Mouse (Mus musculus): Measurements from ENCODE around the gene Gipr. TPM values are rescaled to one million over a fixed set of nuclear protein-coding genes. Genes with fewer than 3 reads are reported as not detected.

Gene Gipr
- polyA plus RNA-seq, 1 experiment from 2014 or later = 3.6 TPM

DNA sequence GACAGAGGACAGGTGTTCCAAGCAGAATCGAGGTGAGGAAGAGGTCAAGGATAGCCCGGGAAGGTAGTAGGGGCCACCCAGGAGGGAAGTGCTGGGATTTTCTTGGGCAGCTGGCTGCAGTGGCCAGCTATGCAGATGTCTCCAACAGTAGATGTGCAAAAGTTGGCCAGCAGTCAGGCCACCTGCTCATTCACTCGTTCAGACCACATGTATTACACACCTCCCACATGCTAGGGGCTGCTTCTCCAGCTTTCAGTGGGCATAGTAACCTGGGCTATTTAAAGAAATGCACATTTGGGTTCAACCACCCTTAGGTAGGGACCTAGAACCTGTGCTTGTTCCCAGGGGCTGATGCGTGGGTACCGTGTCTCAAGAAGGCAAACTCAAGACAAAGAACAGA, 38.2 kb downstream of the Gipr start:
- H3K4me2 ChIP-seq (ENCODE audit: low read depth, low read length) = no peak overlapping the region
- no peak for ATAC-seq
- H3K27ac ChIP-seq (ENCODE audit: low read length) = no peak overlapping the region
- H3K9ac ChIP-seq (ENCODE audit: low read depth, low read length) = no peak overlapping the region
- peaks cover 8% of the 10 kb centered on the region; the same call in 1 of the 2 replicates for H3K4me1 ChIP-seq (ENCODE audit: control insufficient read depth, insufficient read depth, low read length)
- no peaks in the 10 kb centered on the region for H3K36me3 ChIP-seq (ENCODE audit: control insufficient read depth, insufficient read depth, low read length)
- H3K9me3 ChIP-seq (ENCODE audit: control insufficient read depth, low read length) = no peaks in the 10 kb centered on the region
- H3K4me3 ChIP-seq (ENCODE audit: low read length) = no peak overlapping the region
- H3K27me3 ChIP-seq (replicated peaks; ENCODE audit: control insufficient read depth, insufficient read depth, low read length) = no peaks in the 10 kb centered on the region
- 73% methylated on average over 5 of the region's 5 CpGs for WGBS

DNA sequence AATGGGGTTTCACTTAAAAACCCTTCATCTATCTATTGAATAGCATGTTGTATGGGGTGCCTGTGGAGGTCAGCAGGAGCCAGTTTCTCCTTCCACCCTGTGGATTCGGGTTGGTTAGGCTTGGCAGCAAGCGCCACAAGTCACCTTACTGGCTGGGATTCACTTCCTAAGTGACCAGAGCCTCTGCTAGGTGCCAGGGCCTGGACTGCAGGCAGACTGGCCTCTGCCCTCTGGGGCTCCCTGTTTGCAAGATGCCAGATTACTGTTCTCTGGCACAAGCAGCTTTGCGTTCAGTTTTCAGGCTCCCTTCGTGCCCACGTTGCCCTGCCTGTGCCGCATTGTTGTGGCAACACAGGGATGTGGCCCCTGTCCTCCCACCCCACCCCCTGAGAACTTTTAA, 41.2 kb downstream of the Gipr start:
- H3K27ac ChIP-seq (ENCODE audit: low read length) = no peak overlapping the region
- ATAC-seq = no peak
- WGBS = 88% methylated on average over 6 of the region's 6 CpGs
- no peak overlapping the region for H3K9ac ChIP-seq (ENCODE audit: low read depth, low read length)
- no peaks in the 10 kb centered on the region for H3K27me3 ChIP-seq (replicated peaks; ENCODE audit: control insufficient read depth, insufficient read depth, low read length)
- H3K36me3 ChIP-seq (ENCODE audit: control insufficient read depth, insufficient read depth, low read length) = no peaks in the 10 kb centered on the region
- no peak overlapping the region for H3K4me2 ChIP-seq (ENCODE audit: low read depth, low read length)
- no peaks in the 10 kb centered on the region for H3K9me3 ChIP-seq (ENCODE audit: control insufficient read depth, low read length)
- H3K4me1 ChIP-seq (ENCODE audit: control insufficient read depth, insufficient read depth, low read length) = peaks cover 9% of the 10 kb centered on the region
- no peak overlapping the region for H3K4me3 ChIP-seq (ENCODE audit: low read length)

DNA sequence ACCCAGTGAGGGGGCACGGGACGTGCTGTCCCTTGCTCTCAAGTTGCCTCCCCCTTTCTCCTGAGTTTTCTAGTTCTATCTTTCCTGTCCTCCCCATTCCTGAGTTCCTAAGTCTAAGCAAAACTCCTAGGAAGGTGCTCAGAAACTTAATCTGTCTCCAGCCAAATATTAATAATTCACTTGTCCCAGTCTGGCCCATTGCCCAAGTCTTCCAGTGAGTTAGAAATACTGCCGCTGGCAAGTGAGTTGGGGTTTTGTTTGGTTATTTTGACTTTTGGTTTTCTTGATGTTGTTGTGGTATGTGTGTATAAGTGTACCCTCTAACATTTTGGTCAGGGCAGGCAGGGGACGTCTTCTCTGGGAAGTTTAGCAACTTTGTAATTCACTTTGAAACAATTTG, 44.2 kb downstream of the Gipr start:
- no peak overlapping the region for H3K4me2 ChIP-seq (ENCODE audit: low read depth, low read length)
- no peak overlapping the region for H3K4me3 ChIP-seq (ENCODE audit: low read length)
- H3K4me1 ChIP-seq (ENCODE audit: control insufficient read depth, insufficient read depth, low read length) = peaks cover 16% of the 10 kb centered on the region
- H3K9me3 ChIP-seq (ENCODE audit: control insufficient read depth, low read length) = 0 out of 2 replicates have a peak, but pooled peaks cover 8% of the 10 kb centered on the region
- H3K36me3 ChIP-seq (ENCODE audit: control insufficient read depth, insufficient read depth, low read length) = no peaks in the 10 kb centered on the region
- H3K27me3 ChIP-seq (replicated peaks; ENCODE audit: control insufficient read depth, insufficient read depth, low read length) = no peaks in the 10 kb centered on the region
- H3K27ac ChIP-seq (ENCODE audit: low read length) = no peak overlapping the region
- H3K9ac ChIP-seq (ENCODE audit: low read depth, low read length) = no peak overlapping the region
- WGBS = 97% methylated on average over 4 of the region's 4 CpGs
- no peak for ATAC-seq

DNA sequence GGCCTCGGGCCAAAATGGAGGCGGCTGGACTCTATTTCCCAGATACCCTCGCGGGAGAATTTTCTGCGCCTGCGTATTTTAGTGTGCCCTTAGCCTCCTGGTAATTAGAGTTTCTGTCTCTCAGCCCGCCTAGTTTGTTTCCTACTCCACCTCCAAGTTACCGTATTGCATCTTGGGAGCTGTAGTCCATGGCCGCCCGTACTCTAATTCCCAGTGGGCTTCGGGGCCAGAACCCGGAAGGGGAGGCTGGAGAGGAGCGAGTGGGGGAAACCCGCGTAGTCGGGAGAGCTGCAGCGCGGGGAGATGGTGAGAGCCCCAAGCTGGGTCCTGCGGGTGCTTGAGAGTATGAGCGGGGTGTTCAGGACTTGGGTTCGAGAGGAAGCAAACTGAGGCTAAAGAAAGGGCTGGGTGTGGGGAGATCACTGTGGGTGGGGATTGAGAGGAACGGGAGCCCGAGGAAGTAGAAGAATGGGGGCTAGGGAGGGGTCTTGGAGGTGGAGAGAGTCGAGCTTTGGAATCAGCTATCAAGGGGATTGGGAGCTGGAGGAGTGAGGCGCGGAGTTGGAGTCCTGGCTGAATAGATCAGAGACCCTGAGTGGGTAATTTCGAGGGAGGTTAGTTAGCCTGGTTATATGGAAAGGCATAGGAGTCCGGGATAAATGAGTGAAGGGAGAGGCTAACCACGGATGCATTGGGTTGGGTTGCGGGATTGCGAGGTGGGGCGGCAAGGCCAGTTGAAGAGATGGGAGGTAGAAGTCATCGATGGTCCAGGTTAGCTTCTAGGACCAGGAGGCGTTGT, 46.1 kb downstream of the Gipr start, which contains the start of gene Fbxo46:
Fbxo46 (plus strand) TSS at position 229 of the 799 bp plus-strand sequence.
- Histone ChIP-seq H3K4me2 (ENCODE audit: low read depth, low read length) (peak within 1 kb of the TSS; percentile 70), H3K27ac (ENCODE audit: low read length) (no peak within 1 kb of the TSS), H3K9ac (ENCODE audit: low read depth, low read length) (peak within 1 kb of the TSS; percentile 77), H3K27me3 (replicated peaks; ENCODE audit: control insufficient read depth, insufficient read depth, low read length) (no peaks in the 10 kb centered on the region), H3K36me3 (ENCODE audit: control insufficient read depth, insufficient read depth, low read length) (no peaks in the 10 kb centered on the region), H3K4me3 (ENCODE audit: low read length) (peak within 1 kb of the TSS; percentile 62), H3K4me1 (ENCODE audit: control insufficient read depth, insufficient read depth, low read length) (peaks cover 16% of the 10 kb centered on the region), H3K9me3 (ENCODE audit: control insufficient read depth, low read length) (0 out of 2 replicates have a peak, but pooled peaks cover 8% of the 10 kb centered on the region)
- 1% methylated on average over 34 of the region's 34 CpGs for WGBS
- peak; percentile 94 for ATAC-seq

DNA sequence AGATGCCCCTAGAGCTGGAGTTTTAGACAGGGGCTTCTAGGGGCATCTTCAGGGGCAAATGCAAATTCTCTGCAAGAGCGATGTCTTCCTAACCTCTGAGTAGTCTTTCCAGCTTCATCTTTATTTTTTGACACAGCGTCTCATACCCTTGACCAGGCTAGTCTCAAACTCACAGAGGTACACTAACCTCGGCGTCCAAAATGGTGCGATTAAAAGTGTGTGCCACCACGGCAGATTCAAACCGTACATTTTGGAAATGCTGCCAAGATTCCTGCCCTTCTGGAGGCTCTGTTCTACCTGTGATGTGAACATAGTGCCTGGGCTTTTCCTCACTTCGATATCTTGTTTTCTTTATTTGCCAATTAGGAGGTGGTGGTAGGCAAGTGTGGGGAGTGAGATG, 46.8 kb downstream of the Gipr start:
- H3K36me3 ChIP-seq (ENCODE audit: control insufficient read depth, insufficient read depth, low read length) = no peaks in the 10 kb centered on the region
- H3K27ac ChIP-seq (ENCODE audit: low read length) = no peak overlapping the region
- H3K9ac ChIP-seq (ENCODE audit: low read depth, low read length) = no peak overlapping the region
- peak; percentile 29 for ATAC-seq
- WGBS = 93% methylated on average over 8 of the region's 8 CpGs
- H3K4me2 ChIP-seq (ENCODE audit: low read depth, low read length) = no peak overlapping the region
- H3K4me1 ChIP-seq (ENCODE audit: control insufficient read depth, insufficient read depth, low read length) = peaks cover 16% of the 10 kb centered on the region
- no peaks in the 10 kb centered on the region for H3K27me3 ChIP-seq (replicated peaks; ENCODE audit: control insufficient read depth, insufficient read depth, low read length)
- H3K9me3 ChIP-seq (ENCODE audit: control insufficient read depth, low read length) = 0 out of 2 replicates have a peak, but pooled peaks cover 8% of the 10 kb centered on the region
- no peak overlapping the region for H3K4me3 ChIP-seq (ENCODE audit: low read length)

DNA sequence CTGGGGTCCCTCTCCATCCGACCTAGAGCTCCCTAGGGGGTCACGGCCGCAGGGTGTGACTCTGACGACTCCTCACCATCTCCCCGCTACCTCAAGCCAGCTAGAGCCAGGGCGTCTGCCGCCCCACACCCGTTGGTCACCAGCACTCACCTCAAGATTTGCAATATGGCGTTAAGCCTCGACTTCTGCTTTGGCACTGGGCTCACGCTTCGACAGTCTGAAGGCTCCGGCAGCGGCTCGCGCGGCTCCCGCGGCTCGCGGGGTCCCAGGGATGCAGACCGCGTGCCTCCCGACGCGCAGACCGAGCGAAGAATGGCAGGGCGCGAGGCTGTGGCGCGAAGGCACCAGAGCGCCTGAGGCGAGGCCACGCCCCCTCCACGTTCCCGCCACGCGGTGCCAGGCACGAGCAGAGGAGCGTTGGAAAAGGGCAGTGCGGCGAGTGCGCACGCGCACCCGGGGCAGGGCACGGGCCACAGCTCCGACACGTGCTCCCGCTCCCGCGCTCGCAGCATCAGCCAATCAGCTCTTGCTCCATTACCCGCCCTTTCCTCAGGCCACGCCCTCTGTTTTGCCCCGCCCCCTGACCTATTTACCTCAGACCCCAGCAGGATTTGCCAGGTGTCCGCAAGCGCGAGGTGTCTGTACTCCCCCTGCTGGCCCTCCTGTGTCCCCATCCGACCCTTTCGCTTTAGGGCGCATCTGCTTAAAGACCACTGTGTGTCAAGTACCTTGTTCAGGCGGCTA, 47.7 kb downstream of the Gipr start, which contains the start of gene Gm4969:
Gm4969 (minus strand) TSS at position 341 of the 744 bp plus-strand sequence.
- no peak within 1 kb of the TSS for H3K27ac ChIP-seq (ENCODE audit: low read length)
- 23% methylated on average over 63 of the region's 64 CpGs for WGBS
- H3K9me3 ChIP-seq (ENCODE audit: control insufficient read depth, low read length) = 0 out of 2 replicates have a peak, but pooled peaks cover 8% of the 10 kb centered on the region
- H3K4me3 ChIP-seq (ENCODE audit: low read length) = peak within 1 kb of the TSS; percentile 34
- H3K27me3 ChIP-seq (replicated peaks; ENCODE audit: control insufficient read depth, insufficient read depth, low read length) = no peaks in the 10 kb centered on the region
- H3K36me3 ChIP-seq (ENCODE audit: control insufficient read depth, insufficient read depth, low read length) = no peaks in the 10 kb centered on the region
- peak; percentile 7; the same call in 1 of the 2 replicates for ATAC-seq
- no peak within 1 kb of the TSS for H3K9ac ChIP-seq (ENCODE audit: low read depth, low read length)
- H3K4me2 ChIP-seq (ENCODE audit: low read depth, low read length) = peak within 1 kb of the TSS; percentile 57
- peaks cover 16% of the 10 kb centered on the region for H3K4me1 ChIP-seq (ENCODE audit: control insufficient read depth, insufficient read depth, low read length)

DNA sequence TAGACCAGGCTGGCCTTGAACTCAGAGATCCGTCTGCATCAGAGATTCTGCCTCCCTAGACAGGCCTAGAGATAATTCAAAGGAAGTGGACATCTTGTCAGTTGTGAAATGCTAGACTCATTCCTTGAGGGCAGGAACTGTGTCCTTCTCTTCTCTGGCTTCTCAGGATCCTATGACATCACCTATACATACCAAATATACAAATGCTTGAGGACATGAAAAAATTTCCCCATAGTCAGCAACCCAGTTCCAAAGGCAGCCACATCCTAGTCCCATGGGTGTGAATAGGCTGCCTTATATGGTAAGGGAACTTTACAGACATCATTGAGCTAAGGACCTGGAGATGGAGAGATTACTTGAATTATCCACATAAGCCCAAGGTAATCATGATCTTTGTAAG, 56.4 kb downstream of the Gipr start:
- no peaks in the 10 kb centered on the region for H3K9me3 ChIP-seq (ENCODE audit: control insufficient read depth, low read length)
- no peaks in the 10 kb centered on the region for H3K4me1 ChIP-seq (ENCODE audit: control insufficient read depth, insufficient read depth, low read length)
- no peak overlapping the region for H3K4me2 ChIP-seq (ENCODE audit: low read depth, low read length)
- H3K27me3 ChIP-seq (replicated peaks; ENCODE audit: control insufficient read depth, insufficient read depth, low read length) = no peaks in the 10 kb centered on the region
- no peak overlapping the region for H3K27ac ChIP-seq (ENCODE audit: low read length)
- WGBS = 83% methylated on average over 1 of the region's 1 CpGs
- no peak overlapping the region for H3K9ac ChIP-seq (ENCODE audit: low read depth, low read length)
- no peaks in the 10 kb centered on the region for H3K36me3 ChIP-seq (ENCODE audit: control insufficient read depth, insufficient read depth, low read length)
- ATAC-seq = no peak
- no peak overlapping the region for H3K4me3 ChIP-seq (ENCODE audit: low read length)

DNA sequence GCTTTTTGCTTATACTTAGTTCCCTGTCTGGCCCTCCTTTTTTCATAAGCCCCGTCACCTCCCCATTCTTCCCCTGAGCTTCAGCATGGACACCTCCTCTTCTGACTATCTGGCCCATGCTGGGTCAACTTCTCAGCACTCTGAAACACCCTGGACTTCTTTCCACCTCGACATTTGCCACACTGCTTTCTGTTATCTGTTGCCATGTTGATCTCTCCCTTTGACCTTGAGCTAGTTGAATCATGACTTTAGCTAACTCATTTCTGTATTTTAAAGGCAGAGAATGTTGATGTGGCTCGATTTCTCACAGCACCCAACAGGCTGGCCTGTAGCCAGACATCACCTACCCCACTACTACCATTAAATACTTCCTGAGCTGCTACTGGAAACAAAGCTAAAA, 58.5 kb downstream of the Gipr start:
- Histone ChIP-seq H3K9ac (ENCODE audit: low read depth, low read length) (no peak overlapping the region), H3K9me3 (ENCODE audit: control insufficient read depth, low read length) (no peaks in the 10 kb centered on the region), H3K4me2 (ENCODE audit: low read depth, low read length) (no peak overlapping the region), H3K4me1 (ENCODE audit: control insufficient read depth, insufficient read depth, low read length) (no peaks in the 10 kb centered on the region), H3K36me3 (ENCODE audit: control insufficient read depth, insufficient read depth, low read length) (no peaks in the 10 kb centered on the region), H3K27ac (ENCODE audit: low read length) (no peak overlapping the region), H3K27me3 (replicated peaks; ENCODE audit: control insufficient read depth, insufficient read depth, low read length) (no peaks in the 10 kb centered on the region), H3K4me3 (ENCODE audit: low read length) (no peak overlapping the region)
- 47% methylated on average over 3 of the region's 3 CpGs for WGBS
- no peak for ATAC-seq

All from intestine, embryonic 16.5 days (tissue).